In genomic region chr11:83927097-83927496, GRCm38 (mm10) we compare ENCODE assay signal across 10 mouse cellular contexts. TPM values are rescaled to one million over a fixed set of nuclear protein-coding genes. Genes with fewer than 3 reads are reported as not detected.
DNase-seq lines count a peak whose midpoint lies in the region; TF ChIP-seq lines count a peak whose summit lies in the region.
"Had no signal": no experiment of that assay in that cellular context is flagged by ENCODE, and none has a peak within 500 bp of the region (broad histone marks: within the 10 kb centered on the region; RNA-seq: fewer than 3 reads in every experiment).

No protein-coding gene starts in this region.

- TF ChIP-seq CTCF in layer of hippocampus, adult 2 months (conservative IDR thresholded peaks at IDR 0.05), result peak; percentile 61

- H3K27ac ChIP-seq in layer of hippocampus, adult 2 months, result no peak overlapping the region
- H3K27ac ChIP-seq: forebrain, embryonic 10.5 days; limb, embryonic 12.5 days had no signal

- DNase-seq in layer of hippocampus, adult 2 months (ENCODE audit: low spot score in 2 of 2), result no peak
- DNase-seq in layer of hippocampus, adult 8-10 months (ENCODE audit: low spot score in 2 of 2), result no peak
- DNase-seq in ES-CJ7 (ENCODE audit: low read depth, low spot score), result peak; percentile 68
- DNase-seq in adrenal gland, postnatal 36 days, result peak; percentile 20 to 22
- peak; percentile 54 for DNase-seq in lung, postnatal 36 days
- no peak for DNase-seq in cerebellum, adult 18-20 months
- DNase-seq in heart, adult 8-10 months (ENCODE audit: low spot score), result no peak
- no peak for DNase-seq in layer of hippocampus, postnatal 25 days (ENCODE audit: extremely low spot score in 1 of 2, low spot score in 1 of 2)

- no peak overlapping the region for H3K4me3 ChIP-seq in layer of hippocampus, adult 2 months
- H3K4me3 ChIP-seq: forebrain, embryonic 10.5 days; limb, embryonic 12.5 days had no signal

RNA-seq across cellular contexts. Expression of gene Ddx52, which starts 14.8 kb away (rescaled TPM):
- 10 to 100 TPM; 13.0 to 15.6 TPM for total RNA-seq in layer of hippocampus, adult 2 months (2021)
- 10 to 100 TPM; 14.0 to 17.1 (median 16.4) TPM for total RNA-seq in layer of hippocampus, adult 8-10 months (2022)
- total RNA-seq in adrenal gland, postnatal 36 days (2021), result 10 to 100 TPM; 20.0 to 21.7 TPM
- total RNA-seq in heart, adult 8-10 months (2022), result 10 to 100 TPM in 2 of 4 experiments, 1 to 10 TPM in 2; 9.7 to 11.8 (median 10.0) TPM
- total RNA-seq in layer of hippocampus, postnatal 25 days (2021), result 10 to 100 TPM; 12.8 to 13.3 TPM

RNA-seq across cellular contexts. Expression of gene Synrg, which starts 37.1 kb away (rescaled TPM):
- 10 to 100 TPM; 68.2 to 72.1 TPM for total RNA-seq in layer of hippocampus, adult 2 months (2021)
- 10 to 100 TPM; 69.6 to 80.3 (median 73.9) TPM for total RNA-seq in layer of hippocampus, adult 8-10 months (2022)
- total RNA-seq in adrenal gland, postnatal 36 days (2021), result 10 to 100 TPM; 48.4 to 49.2 TPM
- 10 to 100 TPM; 29.1 to 32.4 (median 29.5) TPM for total RNA-seq in heart, adult 8-10 months (2022)
- 10 to 100 TPM; 63.8 to 65.3 TPM for total RNA-seq in layer of hippocampus, postnatal 25 days (2021)

Comparison
In these comparisons a context has a peak if more than half of its experiments do, and no peak if none do; other contexts are left out.
1. DNase-seq: peak in ES-CJ7 (single experiment), adrenal gland, postnatal 36 days (2 of 2) and lung, postnatal 36 days (single experiment); none in layer of hippocampus, adult 2 months (0 of 2), layer of hippocampus, adult 8-10 months (0 of 2), cerebellum, adult 18-20 months (0 of 2), heart, adult 8-10 months (single experiment) and layer of hippocampus, postnatal 25 days (0 of 2).